Mouse (Mus musculus) bone marrow, adult 2 months (tissue): Measurements from ENCODE around the gene Erich2. TPM values are rescaled to one million over a fixed set of nuclear protein-coding genes. Genes with fewer than 3 reads are reported as not detected.
"Not testable (repeated sequence)": the region's sequence is repeated elsewhere in the genome, so short reads cannot be mapped to it uniquely, and the experiment has no call there.

Source experiments
- H3K27ac ChIP-seq: fragments of 200-500 bp; 2 replicates; pipeline ENCODE4 v1.5.1; 2012; ENCODE audit warnings: low read depth, mild to moderate bottlenecking, control low read depth, inconsistent platforms, low read length; ENCODE audit not compliant: control insufficient read depth, poor library complexity, insufficient read depth
- H3K4me1 ChIP-seq: fragments of 200-500 bp; 2 replicates; pipeline ENCODE4 v1.6.1; 2011; ENCODE audit warnings: low read length; ENCODE audit not compliant: control insufficient read depth, insufficient read depth
- H3K4me3 ChIP-seq: fragments of 200-500 bp; replicated peaks from 2 replicates; pipeline ENCODE3; 2011; ENCODE audit warnings: mild to moderate bottlenecking, low read depth, low read length, control low read depth; ENCODE audit not compliant: control insufficient read depth
- CTCF ChIP-seq: fragments of 200-500 bp; IDR thresholded peaks from 2 replicates; pipeline ENCODE4 v1.5.1; 2011; ENCODE audit warnings: low read length, control low read depth; ENCODE audit not compliant: control insufficient read depth, insufficient read depth
- POLR2A ChIP-seq: fragments of 200-500 bp; IDR thresholded peaks from 2 replicates; pipeline ENCODE4 v1.6.1; 2011; ENCODE audit warnings: low read depth, mild to moderate bottlenecking, control low read depth, low read length, borderline replicate concordance; ENCODE audit not compliant: control insufficient read depth
- WGBS: fragments of 180-500 bp; shearing (Covaris S2); methylation state at CpG from one replicate; pipeline ENCODE4 v1.1.7; 2018; 5-methylcytosine and 5-hydroxymethylcytosine counted together
- polyA plus RNA-seq: library from polyadenylated mRNA; stranded (reverse); fragments of >200 nt; gene quantifications from 2 replicates; pipeline ENCODE4 v1.2.4, GENCODE M21; 2011; ENCODE audit warnings: low replicate concordance; ENCODE audit not compliant: missing spikeins, insufficient read depth, insufficient read length

Gene Erich2
- polyA plus RNA-seq, 1 experiment, result not detected

DNA sequence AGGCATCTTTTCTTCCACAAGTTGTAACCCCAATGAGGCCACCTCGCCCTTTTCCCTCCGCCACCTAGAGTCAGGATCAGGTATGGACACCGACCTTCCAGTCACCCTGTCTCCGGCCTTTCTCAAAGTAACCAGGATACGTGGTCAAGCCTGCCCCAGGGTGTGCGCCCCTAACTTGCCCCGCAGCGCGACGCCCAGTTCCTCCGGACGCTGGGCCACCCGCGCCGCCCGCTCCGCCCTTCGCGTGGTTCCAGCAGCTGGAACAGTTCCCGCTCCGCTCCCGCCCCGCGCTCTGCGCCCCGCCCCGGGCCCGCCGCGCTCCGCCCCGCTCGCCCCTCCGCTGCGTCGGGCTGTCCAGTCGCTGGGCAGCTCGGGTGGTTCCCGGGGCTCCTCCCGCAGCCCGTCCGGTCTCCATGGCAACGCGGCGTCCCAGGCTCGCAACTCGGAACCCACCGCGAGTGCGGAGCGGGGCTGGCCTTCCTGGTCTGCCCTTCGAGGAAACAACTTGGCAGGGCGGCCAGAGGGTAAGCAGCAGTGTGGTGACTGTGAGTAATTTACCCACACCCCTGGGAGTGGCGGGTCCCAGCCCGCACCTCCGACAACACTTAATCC, 508 bp downstream of the Erich2 start:
- no peak overlapping the region for H3K27ac ChIP-seq
- H3K4me3 ChIP-seq, result no peak overlapping the region
- WGBS, result 2% methylated on average over 56 of the region's 56 CpGs
- TF ChIP-seq CTCF, result no peak
- TF ChIP-seq POLR2A, result no peak
- no peaks in the 10 kb centered on the region for H3K4me1 ChIP-seq

- not testable (repeated sequence) for H3K4me3 ChIP-seq, H3K4me1 ChIP-seq, H3K27ac ChIP-seq
- TF ChIP-seq CTCF, result peak; percentile 47
- 40% methylated on average over 7 of the region's 7 CpGs for WGBS
These were observed 29.7 kb downstream of the Erich2 start for GRCm38 (mm10) chr2:70538283-70538682.

GRCm38 (mm10) chr2:70550671-70551070, 42.1 kb downstream of the Erich2 start:
- TF ChIP-seq CTCF (no peak), POLR2A (no peak)
- Histone ChIP-seq H3K4me1 (no peaks in the 10 kb centered on the region), H3K27ac (no peak overlapping the region), H3K4me3 (no peak overlapping the region)
- 65% methylated on average over 6 of the region's 6 CpGs for WGBS

DNA sequence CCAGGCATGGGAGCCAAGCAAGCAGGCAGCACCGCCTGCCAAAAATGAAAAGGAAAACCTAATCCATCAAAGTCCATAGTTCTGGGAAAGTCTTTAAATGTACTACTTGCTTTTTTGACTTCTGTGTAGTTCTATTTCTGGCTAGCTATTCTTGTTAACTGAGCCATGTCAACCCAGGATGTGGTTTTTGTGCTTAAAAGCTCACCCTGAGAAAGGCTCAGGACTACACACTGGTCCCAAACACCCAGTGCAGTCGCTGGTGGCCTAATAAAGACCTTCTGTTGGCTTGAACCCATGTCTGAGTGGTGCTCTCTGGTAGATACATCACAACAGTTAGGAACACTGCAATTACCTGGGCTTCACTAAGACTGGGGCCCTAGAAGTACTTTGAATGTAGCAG, 42.8 kb downstream of the Erich2 start:
- H3K4me3 ChIP-seq, result no peak overlapping the region

DNA sequence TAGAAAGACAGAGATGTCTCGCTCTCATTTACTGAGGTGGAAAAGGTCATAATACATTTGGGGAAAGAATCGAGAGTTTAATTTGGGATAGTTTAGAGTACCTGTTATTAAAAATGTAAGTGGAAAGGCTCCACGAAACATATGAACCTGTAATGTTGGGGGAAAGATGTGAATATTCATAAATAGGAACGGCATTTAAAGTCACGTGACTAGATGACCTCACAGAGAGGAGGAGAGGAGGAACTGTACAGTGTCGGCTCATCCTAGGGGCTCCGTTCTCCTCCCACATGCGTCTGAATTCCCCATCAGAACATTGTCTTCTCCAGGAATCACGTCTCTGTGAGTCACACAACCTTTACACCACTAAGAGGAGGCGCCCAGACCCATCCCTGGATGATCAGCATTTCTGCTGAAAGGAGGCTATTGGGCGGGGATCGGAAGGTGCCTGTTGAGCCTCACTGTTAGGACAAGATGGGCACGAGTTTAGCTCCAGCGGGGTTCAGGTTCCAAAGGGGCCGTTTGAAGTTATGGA, 43.5 kb downstream of the Erich2 start:
- H3K27ac ChIP-seq, result no peak overlapping the region
- TF ChIP-seq CTCF (no peak), POLR2A (no peak)
- H3K4me3 ChIP-seq, result no peak overlapping the region
- 71% methylated on average over 15 of the region's 15 CpGs for WGBS
- H3K4me1 ChIP-seq, result no peaks in the 10 kb centered on the region

More for the DNA sequence above, 42.8 kb downstream of the Erich2 start:
- WGBS, result 49% methylated on average over 2 of the region's 2 CpGs
- Histone ChIP-seq H3K27ac (no peak overlapping the region), H3K4me1 (no peaks in the 10 kb centered on the region)
- TF ChIP-seq POLR2A (no peak), CTCF (no peak)

DNA sequence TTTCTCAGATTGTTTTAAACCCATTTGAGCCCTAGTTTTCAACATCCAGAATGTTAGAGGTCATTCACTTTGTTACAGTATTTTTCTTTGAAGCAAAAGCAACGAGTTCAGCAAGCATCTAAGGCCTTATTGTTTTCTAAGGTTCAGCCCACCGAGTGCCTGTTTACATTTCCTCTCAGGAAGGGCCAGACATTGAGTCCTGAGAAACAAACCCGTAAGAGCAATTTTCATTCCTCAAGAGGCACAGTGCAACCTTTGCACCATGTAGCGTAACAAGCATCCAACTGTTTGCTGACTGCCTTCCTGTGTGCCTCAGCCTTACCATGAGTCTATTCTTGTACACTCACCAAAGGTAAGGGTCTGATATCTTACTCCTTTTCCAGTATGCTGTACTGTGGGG, 44.2 kb downstream of the Erich2 start, which contains the start of gene Gad1:
Gene Gad1, plus strand, starts transcription at position 301 of the 400 bp plus-strand sequence.
- no peak for TF ChIP-seq CTCF
- no peak for TF ChIP-seq POLR2A
- Histone ChIP-seq H3K4me3 (no peak within 1 kb of the TSS), H3K27ac (no peak within 1 kb of the TSS), H3K4me1 (no peaks in the 10 kb centered on the region)
- 43% methylated on average over 4 of the region's 4 CpGs for WGBS

GRCm38 (mm10) chr2:70553826-70554225, 45.2 kb downstream of the Erich2 start:
- WGBS, result 75% methylated on average over 3 of the region's 3 CpGs
- TF ChIP-seq CTCF, result no peak
- TF ChIP-seq POLR2A, result no peak
- H3K27ac ChIP-seq, result no peak overlapping the region
- no peak overlapping the region for H3K4me3 ChIP-seq
- H3K4me1 ChIP-seq, result no peaks in the 10 kb centered on the region

DNA sequence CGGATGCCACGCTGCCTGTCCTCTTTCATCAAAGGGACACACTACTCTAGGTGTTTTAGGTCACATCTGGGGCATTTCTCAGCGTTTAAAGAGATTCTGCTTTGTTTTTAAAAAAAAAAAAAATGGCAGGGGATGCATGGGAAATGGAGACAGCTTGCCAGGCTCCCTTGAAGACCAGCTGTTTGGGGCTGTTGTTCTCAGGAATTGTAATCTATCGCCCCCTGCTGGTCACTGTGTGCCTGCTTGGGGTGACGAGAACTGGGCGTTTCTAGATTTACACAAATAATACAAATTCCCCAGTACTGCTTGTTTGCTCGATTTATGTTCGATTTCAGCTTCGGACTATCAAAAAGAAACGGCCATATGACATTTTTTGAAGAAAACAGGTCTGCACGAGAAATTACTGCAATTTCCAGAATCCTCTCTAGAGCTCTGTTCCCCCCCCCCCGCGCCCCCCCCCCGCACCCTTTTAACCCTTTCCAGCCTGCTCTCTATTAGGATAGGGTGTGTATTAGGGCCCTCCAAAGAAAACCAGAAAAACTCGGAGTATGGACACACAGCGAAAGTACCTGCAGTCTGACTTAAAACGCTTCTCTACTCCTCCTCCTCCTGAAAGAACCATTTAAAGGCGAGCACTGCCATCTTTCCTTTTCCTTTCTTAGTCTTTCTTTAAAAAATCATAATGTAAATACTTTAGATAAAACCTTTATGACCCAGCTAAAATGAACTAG, 49.7 kb downstream of the Erich2 start:
- H3K27ac ChIP-seq, result no peak overlapping the region
- no peak for TF ChIP-seq POLR2A
- TF ChIP-seq CTCF, result peak; percentile 76
- no peak overlapping the region for H3K4me3 ChIP-seq
- whole genome bisulfite sequencing, result 10% methylated on average over 18 of the region's 18 CpGs
- H3K4me1 ChIP-seq, result no peaks in the 10 kb centered on the region
